Mouse (Mus musculus) left cerebral cortex, adult 9 months (tissue): ENCODE measurements at regions not wholly inside any gene's neighbourhood (a gene's known extent, or its start where the extent isn't known, plus 50 kb on each side); places are given as distances from the start of the nearest gene placed in this dataset.

Source experiments
- DNase-seq, 2 experiments: peaks; one replicate each; pipeline ENCODE4 v3.0.0; 2022; ENCODE audit warnings: low spot score in 2 of 2

DNA sequence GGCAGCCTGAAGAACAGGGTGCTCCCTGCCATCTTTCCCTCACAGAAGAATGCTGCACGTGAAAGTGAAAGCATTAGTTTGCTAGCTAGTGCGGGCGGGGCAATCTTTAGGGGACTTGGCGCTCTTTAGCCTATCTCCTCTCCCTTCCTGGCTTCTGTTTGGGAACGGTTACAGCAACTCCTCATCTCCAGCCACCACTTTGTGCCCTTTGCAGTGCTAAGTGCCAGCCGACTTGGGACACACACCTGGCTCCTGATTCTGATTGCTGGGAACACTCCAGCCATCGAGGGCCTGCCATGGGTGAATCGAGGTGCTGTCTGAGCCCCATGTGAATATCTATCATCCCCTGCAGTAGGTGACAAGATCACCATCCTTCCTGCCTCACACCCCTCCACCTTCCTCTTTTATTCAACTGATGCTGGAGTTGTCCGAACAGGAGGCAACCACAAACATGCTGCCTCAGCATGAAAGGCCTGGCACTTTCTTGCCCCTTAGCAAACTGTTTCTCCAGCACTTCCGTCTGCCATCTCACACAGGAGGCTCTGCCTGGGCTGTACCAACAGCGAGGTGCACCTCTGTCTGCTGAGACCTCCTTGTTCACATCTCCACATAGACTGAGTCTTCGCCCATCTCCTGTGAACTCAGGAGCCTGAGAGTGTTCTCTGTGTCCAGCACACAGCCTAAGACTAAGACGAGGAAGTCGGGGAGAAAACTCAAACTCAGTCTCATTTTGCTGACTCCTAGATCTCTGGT lies 66.2 kb upstream of the Glrp1 start:
- DNase-seq: no peak

DNA sequence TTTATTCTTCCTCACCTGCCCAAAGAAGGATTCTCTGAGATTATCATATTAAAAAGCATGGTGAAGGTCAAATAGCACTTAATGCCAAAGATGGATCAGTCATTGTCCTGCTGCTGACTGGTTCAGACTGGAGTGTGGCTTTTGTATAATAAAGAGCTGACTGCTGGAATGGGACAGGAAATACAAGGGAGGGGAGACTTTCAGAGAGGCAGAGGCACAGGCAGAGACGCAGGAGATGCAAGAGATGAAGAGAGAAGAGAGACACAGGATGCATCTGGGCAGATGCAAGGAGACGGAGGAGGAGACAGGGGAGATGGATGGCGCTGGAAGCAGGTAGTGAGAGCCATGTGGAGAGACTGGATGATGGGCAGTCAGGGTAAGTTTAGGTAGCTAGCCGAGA lies 65.4 kb upstream of the Glrp1 start:
- DNase-seq: no peak

DNA sequence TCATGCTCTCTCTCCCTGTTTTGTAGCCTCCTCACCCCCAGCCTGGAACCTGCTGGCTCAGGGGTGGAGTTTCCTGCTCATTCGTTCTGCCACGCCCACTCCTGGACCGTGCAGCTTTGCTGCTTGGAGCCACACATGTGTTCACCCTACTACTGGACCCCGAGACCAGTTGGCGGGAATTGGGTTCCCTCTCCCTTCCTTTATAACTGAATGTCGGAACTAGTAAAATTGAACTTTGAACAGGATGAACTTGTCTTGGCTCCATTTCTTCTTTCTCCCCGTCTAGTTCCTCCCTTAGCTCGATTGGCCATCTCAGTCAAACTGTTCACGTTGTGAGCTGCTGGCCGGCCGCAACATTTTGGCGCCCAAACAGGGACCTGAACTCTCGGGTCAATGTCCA lies 62.3 kb upstream of the Glrp1 start:
- no peak for DNase-seq

DNA sequence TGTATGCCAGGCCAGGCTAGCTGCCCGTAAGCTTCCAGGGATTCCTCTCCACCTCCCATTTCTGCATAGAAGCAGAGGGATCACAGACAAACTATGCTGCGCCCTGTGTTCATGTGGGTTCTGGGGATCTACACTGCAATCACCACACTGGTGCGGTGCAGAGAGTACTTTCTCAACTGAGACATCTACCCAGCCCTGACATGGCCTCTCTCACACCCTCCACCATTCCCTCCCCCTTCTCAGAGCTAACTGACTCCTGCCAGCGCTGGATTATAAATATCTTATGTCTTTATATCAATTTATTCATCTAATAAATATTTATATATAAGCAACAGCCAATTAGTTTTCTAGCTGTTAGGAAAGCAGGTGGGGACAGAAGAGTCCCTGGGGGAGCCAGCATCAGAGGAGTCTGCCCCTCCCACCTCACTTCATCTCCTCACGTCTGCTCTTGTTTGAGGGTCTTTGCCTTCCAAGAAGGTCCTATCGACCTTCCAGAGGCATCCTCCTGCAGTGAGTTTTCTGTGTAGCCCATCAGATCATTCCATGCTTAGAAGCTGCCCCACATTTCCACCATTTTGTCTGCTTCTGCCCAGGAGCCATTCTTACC lies 58.7 kb upstream of the Glrp1 start:
- no peak for DNase-seq

DNA sequence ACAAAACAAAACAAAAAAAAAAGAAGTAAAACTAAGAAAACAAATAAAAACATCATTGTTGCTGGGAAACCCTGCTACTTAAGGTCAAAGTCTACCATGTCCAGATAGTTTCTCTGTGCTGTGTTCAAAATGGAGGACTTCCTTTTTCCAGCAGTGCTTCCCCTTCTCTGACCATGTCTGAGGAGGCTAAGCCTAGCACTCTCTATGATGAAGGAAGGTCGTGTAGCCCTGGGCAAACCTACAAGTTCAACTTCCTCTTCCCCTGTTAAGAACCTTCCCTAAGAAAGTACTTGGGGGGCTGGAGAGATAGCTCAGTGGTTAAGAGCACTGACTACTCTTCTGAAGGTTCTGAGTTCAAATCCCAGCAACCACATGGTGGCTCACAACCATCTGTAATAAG lies 57.3 kb upstream of the Glrp1 start:
- DNase-seq: no peak

DNA sequence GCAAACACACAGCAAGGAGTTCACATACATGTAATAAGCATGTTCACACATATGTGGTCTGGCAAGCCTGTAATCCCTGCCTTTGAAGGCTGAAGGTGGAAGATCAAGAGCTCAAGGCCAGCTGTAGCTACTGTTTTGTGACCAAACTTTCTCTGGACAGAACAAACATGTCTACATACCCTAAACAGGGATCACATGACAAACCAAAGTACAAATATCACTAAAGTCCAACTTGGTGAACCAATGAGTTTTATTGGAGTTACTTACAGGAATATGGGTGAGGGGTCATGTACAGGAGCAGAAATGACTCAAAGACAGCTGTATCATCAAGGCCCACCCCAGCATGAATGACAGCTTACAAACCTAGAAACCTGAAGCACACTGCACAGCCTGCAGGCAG lies 56.6 kb upstream of the Glrp1 start:
- no peak for DNase-seq

DNA sequence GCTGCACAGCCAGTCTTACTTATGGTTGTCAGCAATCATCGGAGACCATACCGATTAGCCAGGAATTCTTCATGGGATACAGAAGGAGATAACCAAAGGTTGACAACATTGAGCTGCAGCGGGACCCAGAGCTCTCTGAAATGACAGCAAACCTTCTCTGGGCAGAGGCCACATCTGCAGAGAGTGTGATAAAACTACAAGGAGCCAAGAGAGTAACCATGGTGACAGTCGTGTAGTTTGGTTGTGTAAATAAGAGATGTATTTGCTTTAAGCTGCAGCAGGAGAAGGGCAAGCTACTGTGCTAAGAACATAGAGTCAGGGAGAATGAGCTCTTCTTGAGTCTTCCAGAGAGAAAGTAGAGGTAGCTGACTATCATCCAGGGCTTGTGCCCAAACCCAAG lies 55.0 kb upstream of the Glrp1 start:
- no peak for DNase-seq

DNA sequence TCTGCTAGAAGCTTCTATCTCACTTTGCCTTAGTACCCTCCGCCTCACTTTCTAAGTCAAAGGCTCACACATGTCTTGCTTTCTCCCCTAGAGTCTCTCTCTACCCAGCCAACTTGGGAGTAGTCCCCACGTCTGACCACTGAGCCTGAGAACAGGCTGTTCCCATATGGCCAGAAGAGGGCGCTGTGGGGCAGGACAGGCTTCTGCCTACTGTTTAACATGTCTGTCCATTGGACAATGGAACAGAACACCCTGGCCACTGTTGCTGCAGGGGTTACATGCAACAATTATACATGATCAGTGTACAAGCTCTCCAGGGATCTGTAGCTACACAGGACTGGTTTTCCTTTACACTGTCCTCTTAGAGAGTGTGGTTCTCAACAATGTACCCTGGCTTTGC lies 52.5 kb upstream of the Glrp1 start:
- DNase-seq: peak in 1 of 2 experiments; percentile 87

DNA sequence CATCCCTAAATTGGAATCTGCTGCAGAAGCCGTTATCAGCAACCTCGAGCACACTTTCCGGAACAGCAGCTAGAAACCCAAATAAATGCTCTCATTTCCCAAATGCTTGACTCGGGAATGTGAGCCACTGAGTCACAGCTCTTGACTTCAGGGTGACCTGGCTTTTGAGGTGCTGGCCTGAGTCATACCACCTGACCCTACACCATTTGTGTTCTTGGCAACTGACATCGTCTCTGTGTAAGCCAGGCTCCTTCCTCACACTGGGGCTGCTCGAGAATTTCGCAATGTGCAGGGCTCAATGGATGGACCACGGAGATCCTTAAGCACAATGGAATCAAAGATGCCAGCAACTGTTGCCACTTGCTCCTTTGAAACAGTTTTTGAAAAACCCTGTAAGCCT lies 50.9 kb upstream of the Glrp1 start:
- DNase-seq: no peak
